Mouse (Mus musculus) fat pad, adult 2 months (tissue): Measurements from ENCODE around the gene Vps8.

Experiments
- DNase-seq: peaks from one replicate; pipeline ENCODE4 v3.0.0-alpha.2; 2011; ENCODE audit warnings: low read depth, low spot score; ENCODE audit errors: extremely low read depth

Gene Vps8

GRCm38 (mm10) chr16:21620630-21621029, 197.7 kb downstream of the Vps8 start:
- no peak for DNase-seq

DNA sequence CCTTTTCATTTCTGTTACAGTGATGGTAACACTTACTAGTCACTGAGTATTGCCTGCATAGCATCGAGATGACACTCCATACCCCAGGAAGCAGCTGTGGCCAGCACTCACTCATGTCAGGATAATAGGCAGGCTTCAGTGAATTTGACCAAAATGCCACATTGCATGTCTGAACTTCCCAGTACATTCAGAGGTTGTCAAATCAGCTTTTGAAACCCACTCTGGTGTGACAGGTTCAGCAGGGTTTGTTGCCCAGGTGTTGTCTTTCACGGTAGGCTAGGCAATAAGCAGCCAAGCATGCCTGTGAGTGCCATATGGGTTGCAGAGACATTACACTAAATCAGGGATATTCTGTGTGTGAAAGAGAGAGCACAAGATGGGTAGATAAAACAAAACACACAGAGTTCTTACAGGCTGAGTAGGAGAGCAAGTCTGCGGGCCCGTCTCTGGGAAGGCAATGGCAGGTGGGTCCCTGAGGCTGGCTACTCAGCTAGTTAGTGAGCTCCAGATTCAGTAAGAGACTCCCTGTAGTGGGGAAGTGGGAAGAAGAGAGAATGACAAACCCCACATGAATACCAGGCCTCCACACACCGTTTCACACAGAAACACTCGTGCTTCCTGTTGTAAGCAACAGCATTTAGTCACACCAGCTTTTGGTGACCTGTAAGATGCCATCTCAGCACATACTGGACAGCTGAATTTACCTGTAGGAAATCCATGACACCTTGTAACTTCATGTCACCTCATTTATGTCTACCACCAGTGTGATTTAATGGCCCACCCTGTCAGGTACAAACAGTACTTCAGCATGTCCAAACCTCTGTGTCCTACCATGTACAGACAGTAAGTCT, 203.1 kb downstream of the Vps8 start:
- DNase-seq: no peak

DNA sequence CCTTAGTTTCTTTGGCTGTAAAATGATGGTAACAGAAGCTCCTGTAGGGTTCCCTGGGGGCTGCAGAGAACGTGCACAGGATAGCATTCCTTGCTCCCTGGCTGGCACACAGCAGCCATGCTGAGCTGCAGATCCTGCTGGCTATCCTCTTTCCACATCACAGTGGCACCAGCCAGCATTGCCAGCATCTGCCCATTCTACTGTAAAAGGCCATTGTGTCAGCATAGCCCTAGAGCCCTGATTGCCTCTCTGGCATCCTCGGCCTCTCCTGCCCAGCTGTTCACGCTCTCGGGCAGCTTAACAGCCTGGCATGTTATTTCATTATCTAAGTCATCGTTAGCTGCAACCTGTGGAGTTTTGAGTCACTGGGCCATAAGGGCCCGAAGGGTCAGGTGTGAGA, 204.3 kb downstream of the Vps8 start:
- peak; percentile 37 for DNase-seq

DNA sequence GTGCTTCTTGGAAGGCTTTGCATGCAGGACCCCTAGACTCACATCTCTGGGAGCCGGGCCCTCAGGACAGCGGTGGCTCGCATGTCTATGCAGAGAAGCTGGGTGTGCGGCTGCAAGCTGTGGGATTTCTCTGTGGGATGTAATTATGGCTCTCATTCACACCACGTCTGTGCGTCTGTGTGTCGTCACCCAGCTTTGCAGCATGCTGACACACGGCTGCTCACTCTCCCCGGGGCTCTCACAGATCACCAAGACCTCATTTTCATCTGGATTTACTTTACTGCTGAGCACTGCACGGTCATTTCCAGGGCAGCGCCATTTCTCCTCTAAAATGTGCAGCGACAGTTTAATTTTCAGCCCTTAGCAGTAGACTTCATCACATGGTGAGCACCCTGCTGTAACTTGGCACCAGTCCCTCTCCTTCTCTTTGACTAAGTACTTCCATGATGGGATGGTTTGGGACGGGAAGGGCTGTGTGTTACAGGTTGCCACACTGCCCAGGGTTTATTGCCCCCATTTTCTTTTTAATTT, 205.2 kb downstream of the Vps8 start:
- DNase-seq: no peak

GRCm38 (mm10) chr16:21630614-21631013, 207.7 kb downstream of the Vps8 start:
- DNase-seq: no peak

DNA sequence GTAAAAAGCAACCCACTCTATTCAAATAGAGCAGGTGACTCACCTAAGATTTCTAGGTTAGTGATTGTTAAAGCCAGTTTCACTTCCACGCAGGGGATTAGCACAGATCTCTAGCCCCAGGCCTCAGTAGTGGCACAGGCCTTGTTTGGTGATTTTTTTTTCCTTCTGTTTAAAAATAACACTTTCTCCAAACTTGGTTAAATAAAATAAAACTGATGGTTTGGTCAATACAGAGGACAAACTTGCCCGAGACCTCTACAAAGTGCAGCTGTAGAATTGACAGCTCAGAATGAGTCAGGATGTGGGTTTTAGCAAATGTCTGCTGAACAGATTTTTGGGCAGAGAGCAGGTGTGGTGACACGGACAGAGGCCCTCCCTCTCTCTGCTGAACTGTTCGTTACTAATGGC, 208.9 kb downstream of the Vps8 start:
- DNase-seq: no peak

GRCm38 (mm10) chr16:21634460-21634859, 211.5 kb downstream of the Vps8 start:
- no peak for DNase-seq

DNA sequence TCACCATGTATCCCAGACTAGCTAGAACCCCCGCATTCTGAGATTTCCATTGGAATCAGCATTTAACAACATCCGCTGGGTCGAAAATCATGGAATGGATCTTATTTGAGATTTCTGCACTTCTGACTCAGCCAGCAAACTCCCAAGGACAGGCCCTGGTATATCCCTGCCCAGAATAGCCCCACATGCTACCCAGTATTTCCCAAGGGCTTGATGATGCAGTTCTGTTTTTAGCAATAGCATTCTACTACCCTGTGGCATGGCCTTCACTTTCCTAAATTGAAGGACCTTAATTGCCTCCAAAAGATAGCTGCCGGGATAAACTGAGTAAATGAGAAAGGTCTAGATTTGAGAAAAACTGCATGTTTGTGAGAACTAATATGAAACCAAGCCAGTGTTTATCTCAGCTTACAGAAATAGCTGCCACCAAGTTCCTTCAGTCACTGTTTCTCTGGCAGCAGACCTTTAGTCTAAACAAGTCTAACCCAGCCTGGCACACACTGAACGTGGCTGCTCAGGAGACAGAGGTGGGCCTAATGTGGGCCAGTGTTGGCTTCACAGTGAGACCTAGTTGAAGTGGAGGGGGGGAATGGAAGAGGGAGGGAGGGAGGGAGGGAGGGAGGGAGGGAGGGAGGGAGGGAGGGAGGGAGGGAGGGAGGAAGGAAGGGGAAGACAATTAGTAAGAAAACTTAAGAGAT, 213.4 kb downstream of the Vps8 start:
- DNase-seq: no peak

- no peak for DNase-seq
These were observed 214.4 kb downstream of the Vps8 start for GRCm38 (mm10) chr16:21637201-21637819.

DNA sequence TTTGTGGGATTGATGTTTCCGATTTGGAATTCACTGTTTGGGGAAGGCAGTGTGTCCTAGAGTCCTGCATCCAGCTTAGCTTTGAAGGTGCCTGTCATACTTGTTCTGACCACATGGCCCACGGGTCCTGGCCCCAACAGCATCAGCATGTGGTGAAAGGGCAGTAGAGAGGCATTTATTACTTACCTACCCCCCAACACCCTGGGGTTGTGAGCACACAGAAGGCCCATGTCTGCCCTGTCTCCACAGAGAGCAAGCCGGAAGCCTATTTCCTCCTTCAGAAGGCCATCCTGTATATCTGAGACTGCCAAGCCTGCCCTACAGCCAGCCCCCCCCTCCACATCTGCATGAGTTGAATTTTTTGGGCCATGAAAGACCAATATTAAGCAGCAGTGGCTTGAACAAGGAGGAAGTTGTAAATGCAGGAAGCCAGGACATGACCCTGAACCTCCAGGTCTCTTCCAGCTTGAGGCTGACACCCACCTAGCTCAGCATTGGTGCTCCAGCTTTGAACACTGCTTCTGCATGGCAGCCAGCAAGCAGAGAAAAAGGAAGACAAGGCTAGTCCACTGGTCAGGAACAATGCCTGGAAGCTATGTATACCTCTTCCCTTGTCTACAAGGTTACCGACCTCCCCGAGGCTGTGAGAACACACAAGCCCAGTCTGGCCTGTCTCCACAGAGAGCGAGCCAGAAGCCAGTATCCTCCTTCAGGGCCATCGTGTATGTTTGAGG, 218.0 kb downstream of the Vps8 start:
- DNase-seq: no peak

DNA sequence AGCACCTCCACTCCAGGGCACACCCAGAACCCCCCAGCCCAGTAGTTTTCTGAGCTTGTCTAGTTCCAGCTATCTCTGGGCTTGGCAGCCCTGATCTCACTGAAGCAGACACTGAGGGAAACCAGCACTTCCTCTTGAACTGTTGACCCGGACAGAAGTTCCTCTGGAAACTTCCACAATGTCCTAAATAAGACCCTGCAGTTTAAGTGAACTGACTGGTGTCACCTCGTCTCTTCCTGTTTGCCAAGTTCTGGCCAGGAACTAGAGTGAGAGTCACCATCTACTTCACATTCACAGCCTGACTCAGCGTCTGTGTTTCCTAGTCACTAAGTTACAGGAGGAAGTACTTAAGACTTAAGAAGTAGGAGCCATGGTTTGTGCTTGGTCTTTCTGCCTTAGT, 219.0 kb downstream of the Vps8 start:
- no peak for DNase-seq

- DNase-seq: no peak
These were observed 220.0 kb downstream of the Vps8 start for GRCm38 (mm10) chr16:21642906-21643305.

- no peak for DNase-seq
These were observed 220.7 kb downstream of the Vps8 start for GRCm38 (mm10) chr16:21643621-21644041.

- no peak for DNase-seq
These were observed 221.2 kb downstream of the Vps8 start for GRCm38 (mm10) chr16:21644066-21644561.

GRCm38 (mm10) chr16:21644574-21644973, 221.7 kb downstream of the Vps8 start:
- no peak for DNase-seq

- DNase-seq: no peak
These were observed 223.0 kb downstream of the Vps8 start for GRCm38 (mm10) chr16:21645915-21646314.

DNA sequence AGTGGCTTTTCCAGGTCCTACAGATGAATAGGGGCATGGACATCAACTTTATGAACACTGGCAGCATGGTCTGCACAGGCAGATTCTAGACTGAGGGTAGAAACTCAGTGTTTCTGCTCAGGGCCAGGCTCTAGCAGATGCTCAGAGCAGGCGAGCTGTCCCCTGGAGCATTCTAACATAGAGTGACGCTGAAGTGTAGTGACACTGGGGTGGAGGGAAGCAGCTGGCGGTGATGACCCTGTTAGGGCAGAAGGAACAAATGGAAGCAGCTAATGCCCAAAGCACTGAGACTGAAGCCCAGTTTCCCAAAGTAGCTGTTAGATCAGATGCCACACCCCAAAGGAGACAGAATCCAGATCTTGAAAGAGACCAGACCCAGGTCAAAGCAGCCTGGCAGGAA, 223.6 kb downstream of the Vps8 start:
- DNase-seq: no peak

DNA sequence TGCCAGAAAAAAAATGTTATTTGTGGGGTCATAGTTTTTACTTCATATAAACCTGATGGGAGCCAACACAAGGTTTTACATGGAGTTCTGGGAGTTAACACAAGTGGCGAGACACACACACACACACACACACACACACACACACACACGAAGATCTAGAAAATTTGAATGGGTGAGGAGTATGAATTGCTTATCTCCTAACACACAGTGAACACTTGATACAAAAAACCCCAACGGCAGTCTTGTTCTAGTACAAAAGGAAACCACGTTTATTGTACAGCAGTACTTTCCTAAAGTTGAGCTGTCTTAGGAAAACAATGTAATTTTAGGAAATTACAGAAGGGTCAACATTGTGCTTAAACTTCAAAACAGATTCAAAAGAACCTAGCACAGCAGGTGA, 225.9 kb downstream of the Vps8 start:
- no peak for DNase-seq

- DNase-seq: no peak
These were observed 227.4 kb downstream of the Vps8 start for GRCm38 (mm10) chr16:21650289-21650688.

- no peak for DNase-seq
These were observed 228.2 kb downstream of the Vps8 start for GRCm38 (mm10) chr16:21651161-21651560.

DNA sequence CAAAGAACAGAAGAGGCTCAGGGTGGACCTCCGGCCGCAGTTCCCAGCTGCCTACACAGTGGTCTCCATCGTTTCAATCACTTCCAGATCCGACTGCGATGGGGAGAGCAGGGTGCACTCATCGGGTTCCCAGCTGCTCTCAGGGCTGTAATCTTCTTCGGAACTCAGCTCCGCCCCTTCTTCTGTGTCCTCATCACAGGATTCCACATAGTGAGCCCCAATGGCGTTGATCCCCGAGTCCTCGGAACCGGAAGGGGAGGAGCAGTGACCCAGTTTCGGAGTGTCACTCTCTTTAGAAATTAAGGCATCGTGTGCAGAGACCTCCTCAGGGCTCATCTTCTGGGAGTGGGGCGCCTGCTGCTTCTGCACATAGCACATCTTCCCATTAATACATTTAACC, 230.2 kb downstream of the Vps8 start:
- no peak for DNase-seq
